Mouse (Mus musculus): ENCODE results near the gene Wdr72. TPM values are rescaled to one million over a fixed set of nuclear protein-coding genes. Genes with fewer than 3 reads are reported as not detected.
A peak's percentile ranks its signal among the peaks of the same experiment; 100 is the strongest.

The Wdr72 gene
- polyA plus RNA-seq, 1 experiment from 2014 or later, result 3.6 TPM

DNA sequence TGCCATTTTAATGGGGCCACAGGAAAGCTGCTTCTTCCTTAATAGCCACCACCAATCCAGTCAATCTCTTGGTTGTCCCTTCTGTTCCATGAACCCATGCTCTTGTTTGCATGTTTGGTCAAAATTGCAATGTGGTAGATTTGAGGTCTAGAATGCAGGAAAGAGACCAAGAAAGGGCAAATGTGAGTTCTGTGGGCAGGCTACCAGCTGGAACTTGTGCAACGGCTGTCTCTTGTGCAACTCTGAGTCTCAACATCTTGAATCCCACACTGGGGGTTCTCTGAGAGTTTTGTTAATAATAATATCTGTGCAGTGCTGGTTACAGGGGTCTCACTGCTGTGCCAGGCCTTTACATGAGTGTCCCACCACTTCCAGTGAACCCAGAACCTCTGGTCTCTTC, 208.6 kb downstream of the Wdr72 start:
- 95% methylated on average over 1 of the region's 1 CpGs for WGBS
- no peaks in the 10 kb centered on the region for H3K36me3 ChIP-seq (ENCODE audit: insufficient read depth, low read length)

DNA sequence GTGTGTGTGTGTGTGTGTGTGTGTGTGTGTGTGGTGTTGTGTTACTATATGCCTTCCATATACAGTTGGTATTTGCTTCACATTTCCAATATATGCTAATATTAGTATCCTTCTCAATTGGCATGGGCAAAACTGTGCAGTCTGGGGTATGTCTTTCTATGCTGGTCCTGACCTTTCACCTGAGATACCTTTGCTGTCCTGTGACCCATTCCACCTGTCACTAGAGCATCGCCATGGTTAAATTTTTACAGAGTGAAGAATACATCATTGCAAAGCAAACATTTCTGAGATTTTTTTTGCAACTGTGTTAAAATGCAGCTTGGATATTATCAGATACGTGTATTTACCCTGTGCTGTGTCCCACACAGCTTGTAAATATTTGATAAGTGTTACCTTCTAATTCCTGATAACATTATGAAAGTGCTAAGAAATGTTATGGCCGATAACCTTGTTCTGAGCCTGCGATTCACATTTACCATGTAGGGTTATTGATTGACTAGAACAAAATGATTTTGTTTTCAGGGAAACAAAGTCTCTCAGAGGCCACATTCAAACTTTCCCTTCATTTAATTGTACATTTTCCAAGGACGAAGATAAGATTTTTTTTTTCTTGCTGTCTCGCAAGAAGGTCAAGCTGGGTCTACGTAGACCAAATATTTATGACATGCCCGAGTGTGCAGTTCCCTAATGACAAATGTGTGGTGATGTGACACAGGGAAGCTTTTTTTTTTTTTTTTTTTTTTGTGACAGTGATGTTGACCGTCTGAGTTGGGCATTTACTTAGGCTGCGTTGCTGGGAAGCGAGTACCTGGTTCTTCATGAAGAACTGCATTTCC, 214.2 kb downstream of the Wdr72 start:
- 66% methylated on average over 11 of the region's 11 CpGs for WGBS
- Histone ChIP-seq H3K36me3 (ENCODE audit: insufficient read depth, low read length) (no peaks in the 10 kb centered on the region), H3K4me3 (replicated peaks; ENCODE audit: low read depth, low read length) (no peak overlapping the region), H3K9ac (ENCODE audit: low read depth, low read length) (no peak overlapping the region), H3K4me2 (ENCODE audit: low read length) (no peak overlapping the region), H3K27ac (no peak overlapping the region), H3K9me3 (replicated peaks; ENCODE audit: low read length) (no peaks in the 10 kb centered on the region), H3K27me3 (ENCODE audit: insufficient read depth, low read length) (no peaks in the 10 kb centered on the region), H3K4me1 (replicated peaks; ENCODE audit: insufficient read depth, low read length) (no peaks in the 10 kb centered on the region)
- ATAC-seq (replicated peaks; ENCODE audit: low FRiP score, low read depth) (no peak), DNase-seq (ENCODE audit: low spot score) (no peak)
- no peak for TF ChIP-seq CTCF (IDR thresholded peaks at IDR 0.05; ENCODE audit: low read depth)

More for the DNA sequence above, 208.6 kb downstream of the Wdr72 start:
- no peaks in the 10 kb centered on the region for H3K4me1 ChIP-seq (replicated peaks; ENCODE audit: insufficient read depth, low read length)
- no peaks in the 10 kb centered on the region for H3K9me3 ChIP-seq (replicated peaks; ENCODE audit: low read length)
- H3K4me3 ChIP-seq (replicated peaks; ENCODE audit: low read depth, low read length), result no peak overlapping the region
- H3K27me3 ChIP-seq (ENCODE audit: insufficient read depth, low read length), result no peaks in the 10 kb centered on the region
- H3K27ac ChIP-seq, result no peak overlapping the region
- no peak overlapping the region for H3K4me2 ChIP-seq (ENCODE audit: low read length)
- H3K9ac ChIP-seq (ENCODE audit: low read depth, low read length), result no peak overlapping the region
- TF ChIP-seq CTCF (IDR thresholded peaks at IDR 0.05; ENCODE audit: low read depth), result no peak
- DNase-seq (ENCODE audit: low spot score) (no peak), ATAC-seq (replicated peaks; ENCODE audit: low FRiP score, low read depth) (no peak)

DNA sequence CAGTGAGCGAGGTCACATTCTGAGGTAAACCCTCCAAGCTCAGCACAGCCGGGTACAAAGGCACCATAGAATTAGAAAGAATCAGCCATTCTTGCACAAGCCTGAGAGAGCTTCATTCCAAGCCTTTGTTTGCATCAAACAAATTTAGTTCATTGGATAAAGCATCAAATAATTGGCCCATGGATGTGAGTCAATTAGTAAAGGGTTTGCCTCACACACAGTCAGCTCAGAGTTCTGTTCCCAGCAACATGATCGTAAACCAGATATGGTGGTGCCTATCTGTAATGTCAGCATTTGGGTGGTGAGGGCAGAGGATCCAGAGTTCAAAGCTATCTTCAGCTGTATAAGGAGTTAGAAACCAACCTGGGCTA, 214.8 kb downstream of the Wdr72 start:
- H3K27ac ChIP-seq, result no peak overlapping the region
- H3K36me3 ChIP-seq (ENCODE audit: insufficient read depth, low read length), result no peaks in the 10 kb centered on the region
- H3K4me1 ChIP-seq (replicated peaks; ENCODE audit: insufficient read depth, low read length), result no peaks in the 10 kb centered on the region
- no peak overlapping the region for H3K9ac ChIP-seq (ENCODE audit: low read depth, low read length)
- WGBS, result 89% methylated on average over 3 of the region's 3 CpGs
- H3K4me2 ChIP-seq (ENCODE audit: low read length), result no peak overlapping the region
- no peak for TF ChIP-seq CTCF (IDR thresholded peaks at IDR 0.05; ENCODE audit: low read depth)
- no peak overlapping the region for H3K4me3 ChIP-seq (replicated peaks; ENCODE audit: low read depth, low read length)
- DNase-seq (ENCODE audit: low spot score) (no peak), ATAC-seq (replicated peaks; ENCODE audit: low FRiP score, low read depth) (no peak)
- H3K9me3 ChIP-seq (replicated peaks; ENCODE audit: low read length), result no peaks in the 10 kb centered on the region
- H3K27me3 ChIP-seq (ENCODE audit: insufficient read depth, low read length), result no peaks in the 10 kb centered on the region

DNA sequence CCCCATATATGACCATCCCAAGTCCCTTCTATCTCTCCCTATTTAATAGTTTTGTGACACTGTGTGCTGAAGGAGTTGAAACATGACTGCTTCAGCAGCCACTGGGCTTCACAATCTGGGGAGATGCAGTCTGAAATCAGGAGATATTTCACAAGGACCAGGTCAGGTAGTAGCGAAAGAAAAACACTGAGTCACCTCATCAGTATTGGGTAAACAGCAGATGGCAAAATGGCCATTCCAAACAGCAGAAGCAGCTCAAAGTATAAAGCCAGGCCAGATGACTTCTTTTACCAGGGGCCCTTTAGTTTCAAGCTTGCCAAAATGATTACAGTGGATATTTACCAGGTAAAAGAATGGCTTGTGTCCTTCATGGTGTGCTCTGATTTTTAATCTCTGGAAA, 215.8 kb downstream of the Wdr72 start:
- H3K9me3 ChIP-seq (replicated peaks; ENCODE audit: low read length), result no peaks in the 10 kb centered on the region
- no peak for ATAC-seq (replicated peaks; ENCODE audit: low FRiP score, low read depth)

DNA sequence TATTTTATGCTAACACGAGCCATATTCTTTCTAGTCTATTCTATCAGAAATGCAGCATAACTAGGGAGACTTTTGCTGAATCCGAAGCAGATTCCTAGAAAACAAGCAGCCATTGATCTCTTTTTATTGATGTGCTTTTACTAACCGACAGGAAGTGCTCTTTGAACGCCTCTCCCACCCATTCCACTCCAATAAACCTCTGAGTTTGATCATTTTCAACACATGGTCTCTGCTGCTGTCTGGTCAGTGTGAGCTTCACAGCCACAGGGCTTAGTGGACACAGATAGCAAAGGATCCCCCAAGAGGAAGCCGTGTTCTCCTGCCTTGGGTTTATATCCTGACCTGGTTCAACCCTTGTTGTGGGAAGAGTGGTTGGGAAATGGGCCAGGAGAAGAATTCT, 218.7 kb downstream of the Wdr72 start:
- TF ChIP-seq CTCF (IDR thresholded peaks at IDR 0.05; ENCODE audit: low read depth), result no peak
- Histone ChIP-seq H3K4me3 (replicated peaks; ENCODE audit: low read depth, low read length) (no peak overlapping the region), H3K9ac (ENCODE audit: low read depth, low read length) (no peak overlapping the region), H3K27ac (no peak overlapping the region), H3K27me3 (ENCODE audit: insufficient read depth, low read length) (no peaks in the 10 kb centered on the region), H3K9me3 (replicated peaks; ENCODE audit: low read length) (no peaks in the 10 kb centered on the region), H3K4me1 (replicated peaks; ENCODE audit: insufficient read depth, low read length) (no peaks in the 10 kb centered on the region), H3K4me2 (ENCODE audit: low read length) (no peak overlapping the region), H3K36me3 (ENCODE audit: insufficient read depth, low read length) (no peaks in the 10 kb centered on the region)
- DNase-seq (ENCODE audit: low spot score) (no peak), ATAC-seq (replicated peaks; ENCODE audit: low FRiP score, low read depth) (no peak)
- 63% methylated on average over 5 of the region's 5 CpGs for WGBS

More for the DNA sequence above, 215.8 kb downstream of the Wdr72 start:
- 69% methylated on average over 1 of the region's 1 CpGs for WGBS
- no peak for DNase-seq (ENCODE audit: low spot score)
- H3K36me3 ChIP-seq (ENCODE audit: insufficient read depth, low read length), result no peaks in the 10 kb centered on the region
- H3K27me3 ChIP-seq (ENCODE audit: insufficient read depth, low read length), result no peaks in the 10 kb centered on the region
- no peaks in the 10 kb centered on the region for H3K4me1 ChIP-seq (replicated peaks; ENCODE audit: insufficient read depth, low read length)
- no peak overlapping the region for H3K27ac ChIP-seq
- no peak overlapping the region for H3K4me3 ChIP-seq (replicated peaks; ENCODE audit: low read depth, low read length)
- H3K4me2 ChIP-seq (ENCODE audit: low read length), result no peak overlapping the region
- no peak for TF ChIP-seq CTCF (IDR thresholded peaks at IDR 0.05; ENCODE audit: low read depth)
- H3K9ac ChIP-seq (ENCODE audit: low read depth, low read length), result no peak overlapping the region

DNA sequence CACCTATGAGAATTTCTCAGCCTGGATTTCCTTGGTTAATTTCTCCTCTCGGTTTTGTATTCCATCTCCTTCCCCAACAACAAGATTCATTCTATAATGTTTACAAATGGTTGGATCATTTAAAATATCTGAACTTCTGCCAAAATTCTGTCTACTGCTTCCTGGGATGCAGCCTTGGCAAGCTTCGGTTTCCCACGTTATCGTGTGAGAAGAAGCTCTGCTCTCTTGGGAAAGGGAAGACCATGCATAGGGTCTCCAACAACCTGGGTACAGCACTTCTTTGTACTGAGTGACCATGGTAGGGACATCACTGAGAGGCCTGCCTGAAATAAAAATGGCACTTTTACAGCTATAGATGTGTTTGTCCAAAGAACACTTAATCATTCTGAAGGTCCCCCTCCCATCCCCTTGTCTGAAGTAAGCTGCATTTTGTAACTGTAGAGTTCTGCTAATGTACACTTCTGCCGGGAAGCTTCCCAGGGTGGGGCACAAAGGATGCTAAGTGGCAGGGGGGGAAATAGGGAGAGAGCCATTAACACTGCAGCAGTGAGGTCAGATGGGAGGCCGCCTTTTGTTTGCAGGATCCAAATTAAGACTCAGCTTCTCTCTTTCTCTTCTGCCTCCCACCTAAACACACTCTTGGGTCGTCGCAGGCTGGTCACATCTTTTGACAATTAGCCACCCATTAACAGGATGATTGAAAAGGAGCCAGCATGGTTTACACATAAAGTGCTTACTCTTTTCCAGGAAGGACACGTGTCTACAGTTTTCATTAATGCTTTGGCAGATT, 220.7 kb downstream of the Wdr72 start:
- TF ChIP-seq CTCF (IDR thresholded peaks at IDR 0.05; ENCODE audit: low read depth), result no peak
- 25% methylated on average over 9 of the region's 9 CpGs for WGBS
- no peaks in the 10 kb centered on the region for H3K36me3 ChIP-seq (ENCODE audit: insufficient read depth, low read length)
- H3K4me1 ChIP-seq (replicated peaks; ENCODE audit: insufficient read depth, low read length), result no peaks in the 10 kb centered on the region
- H3K27ac ChIP-seq, result no peak overlapping the region
- no peaks in the 10 kb centered on the region for H3K27me3 ChIP-seq (ENCODE audit: insufficient read depth, low read length)
- ATAC-seq (replicated peaks; ENCODE audit: low FRiP score, low read depth) (no peak), DNase-seq (ENCODE audit: low spot score) (peak; percentile 25)
- H3K4me3 ChIP-seq (replicated peaks; ENCODE audit: low read depth, low read length), result no peak overlapping the region
- no peak overlapping the region for H3K9ac ChIP-seq (ENCODE audit: low read depth, low read length)
- no peak overlapping the region for H3K4me2 ChIP-seq (ENCODE audit: low read length)
- H3K9me3 ChIP-seq (replicated peaks; ENCODE audit: low read length), result no peaks in the 10 kb centered on the region
